8 mouse cellular contexts compared by ENCODE assay signal in the genomic region with DNA sequence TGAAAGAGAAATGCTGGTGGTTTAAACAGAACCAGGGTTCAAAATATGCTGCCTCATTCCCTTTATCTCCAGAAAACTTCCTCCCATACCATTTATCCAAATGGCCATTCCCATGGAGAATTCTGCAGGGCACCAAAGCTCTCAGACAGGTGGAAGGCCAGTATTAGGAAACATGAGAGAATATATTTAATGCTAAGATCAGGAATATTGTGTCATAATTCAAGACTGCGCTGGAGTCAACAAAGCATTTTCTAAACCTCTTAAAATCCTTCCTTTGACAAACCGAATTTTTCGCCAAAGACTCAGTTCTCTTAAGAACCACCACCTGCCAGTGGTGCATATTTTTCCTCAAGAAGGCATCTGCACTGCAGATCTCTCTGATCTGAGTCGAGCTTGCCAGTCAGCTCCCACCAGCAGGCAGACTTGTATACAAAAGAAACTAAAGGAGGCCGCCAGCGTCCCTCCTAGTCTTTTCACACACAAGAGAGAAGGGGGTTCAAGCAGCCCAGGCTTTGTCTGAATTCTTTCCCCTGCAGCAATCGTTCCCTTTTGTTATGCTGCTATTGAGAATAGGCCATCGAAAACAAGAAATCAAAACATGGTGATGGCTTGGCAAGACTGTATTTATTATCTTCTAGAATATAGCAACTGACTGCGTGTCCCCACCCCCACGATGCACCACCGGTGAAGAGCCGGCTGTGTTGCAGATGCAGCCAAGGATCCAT. TPM values are rescaled to one million over a fixed set of nuclear protein-coding genes. Genes with fewer than 3 reads are reported as not detected.
DNase-seq lines count a peak whose midpoint lies in the region; ATAC-seq and TF ChIP-seq lines count a peak whose summit lies in the region.

No protein-coding gene starts in this region.

- no peaks in the 10 kb centered on the region for H3K27me3 ChIP-seq in heart, postnatal 0 days (ENCODE audit: control insufficient read depth, insufficient read depth, low read length)
- H3K27me3 ChIP-seq in small intestine, adult 2 months (ENCODE audit: control insufficient read depth, insufficient read depth, low read length): no peaks in the 10 kb centered on the region

- peak; percentile 38 for DNase-seq in CD4-positive helper T cell, adult 2 months (ENCODE audit: low read depth, low spot score)
- DNase-seq in R1 (ENCODE audit: low read depth, low spot score): peak; percentile 78
- peak; percentile 70 for DNase-seq in embryo, embryonic 11 days
- peak; percentile 23 for DNase-seq in heart, postnatal 0 days (ENCODE audit: low spot score)
- DNase-seq in layer of hippocampus, postnatal 10 days (ENCODE audit: low spot score in 2 of 2): peak; percentile 49 to 64
- DNase-seq in lung, postnatal 10 days: peak; percentile 35
- no peak for DNase-seq in urinary bladder, adult 2 months (ENCODE audit: low spot score)

- H3K9me3 ChIP-seq in heart, postnatal 0 days (replicated peaks; ENCODE audit: control insufficient read depth, low read length): no peaks in the 10 kb centered on the region

- WGBS in heart, postnatal 0 days: 9% methylated on average over 12 of the region's 12 CpGs
- 12% methylated on average over 12 of the region's 12 CpGs for WGBS in small intestine, adult 2 months

- peak overlapping the region; percentile 77 for H3K4me2 ChIP-seq in heart, postnatal 0 days (ENCODE audit: low read depth, low read length)

- peak overlapping the region; percentile 94 for H3K9ac ChIP-seq in heart, postnatal 0 days (replicated peaks; ENCODE audit: low read depth, low read length)

- TF ChIP-seq EP300 in heart, postnatal 0 days (IDR thresholded peaks at IDR 0.05; ENCODE audit: low read depth): no peak

- H3K4me3 ChIP-seq in heart, postnatal 0 days (ENCODE audit: low read depth, low read length): peak overlapping the region; percentile 95
- peak overlapping the region; percentile 60 for H3K4me3 ChIP-seq in small intestine, adult 2 months (ENCODE audit: low read depth, low read length)

- H3K36me3 ChIP-seq in heart, postnatal 0 days (replicated peaks; ENCODE audit: control insufficient read depth, insufficient read depth, low read length): no peaks in the 10 kb centered on the region
- no peaks in the 10 kb centered on the region for H3K36me3 ChIP-seq in small intestine, adult 2 months (ENCODE audit: control insufficient read depth, insufficient read depth, low read length)

- H3K4me1 ChIP-seq in heart, postnatal 0 days (ENCODE audit: control insufficient read depth, insufficient read depth): peaks cover 16% of the 10 kb centered on the region
- H3K4me1 ChIP-seq in small intestine, adult 2 months (ENCODE audit: control insufficient read depth, insufficient read depth, insufficient read length, low read length): peaks cover 5% of the 10 kb centered on the region; the same call in 1 of the 2 replicates

- TF ChIP-seq POLR2A in small intestine, adult 2 months (IDR thresholded peaks at IDR 0.05; ENCODE audit: low read depth, low read length): no peak

- ATAC-seq in heart, postnatal 0 days (ENCODE audit: insufficient read depth, low read depth): no peak

- TF ChIP-seq CTCF in heart, postnatal 0 days (IDR thresholded peaks at IDR 0.05; ENCODE audit: low read depth): no peak
- no peak for TF ChIP-seq CTCF in small intestine, adult 2 months (IDR thresholded peaks at IDR 0.05; ENCODE audit: extremely low read depth, insufficient read length, insufficient replicate concordance, low read depth, low read length)

- H3K27ac ChIP-seq in heart, postnatal 0 days (ENCODE audit: low read depth): peak overlapping the region; percentile 52
- H3K27ac ChIP-seq in small intestine, adult 2 months (ENCODE audit: insufficient read depth, low read depth, low read length): no peak overlapping the region; the same call in 1 of the 2 replicates

RNA-seq across cellular contexts. Expression of gene Rtn3, which starts 1.4 kb away (rescaled TPM):
- 67.7 and 70.4 TPM in 2 replicates for total RNA-seq in heart, postnatal 0 days (2014; rRNA removed; ENCODE audit: low replicate concordance)
- 99.7 and 105 TPM in 2 replicates for polyA plus RNA-seq in heart, postnatal 0 days (2015; fragmentation: Nextera tagmentation; extraction: Ambion mirVana)
- total RNA-seq in layer of hippocampus, postnatal 10 days (2021): 100 to 1,000 TPM; 769 to 828 TPM
- polyA plus RNA-seq in small intestine, adult 2 months (2012; rRNA removed): 66.3 and 95.6 TPM in 2 replicates
- 120 and 126 TPM in 2 replicates for polyA plus RNA-seq in urinary bladder, adult 2 months (2012; rRNA removed)

RNA-seq across cellular contexts. Expression of gene Atl3, which starts 12.1 kb away (rescaled TPM):
- total RNA-seq in heart, postnatal 0 days (2014; rRNA removed; ENCODE audit: low replicate concordance): 15.2 and 17.1 TPM in 2 replicates
- 5.4 and 6.3 TPM in 2 replicates for polyA plus RNA-seq in heart, postnatal 0 days (2015; fragmentation: Nextera tagmentation; extraction: Ambion mirVana)
- 10 to 100 TPM; 21.8 to 22.4 TPM for total RNA-seq in layer of hippocampus, postnatal 10 days (2021)
- 1.3 and 2.6 TPM in 2 replicates for polyA plus RNA-seq in small intestine, adult 2 months (2012; rRNA removed)
- polyA plus RNA-seq in urinary bladder, adult 2 months (2012; rRNA removed): 53.8 and 65.3 TPM in 2 replicates
